Mouse (Mus musculus) hindbrain, embryonic 12.5 days (tissue): ENCODE results near the gene Cbx3. TPM values are rescaled to one million over a fixed set of nuclear protein-coding genes. Genes with fewer than 3 reads are reported as not detected.

Experiments used
- ATAC-seq: fragments of 200-750 bp; cut with Nextera tagmentation; 2 replicates; pipeline ENCODE4 v1.8.0; 2017; ENCODE audit warnings: moderate TSS enrichment; ENCODE audit not compliant: low FRiP score
- H3K27ac ChIP-seq: fragments of 300-500 bp; sonication (generic); 2 replicates; pipeline ENCODE4 v1.5.1; 2016; ENCODE audit warnings: mild to moderate bottlenecking
- H3K27me3 ChIP-seq: fragments of 300-500 bp; sonication (generic); 2 replicates; pipeline ENCODE4 v1.6.1; 2016; ENCODE audit warnings: mild to moderate bottlenecking
- H3K36me3 ChIP-seq: fragments of 300-500 bp; sonication (generic); 2 replicates; pipeline ENCODE4 v1.6.1; 2016; ENCODE audit warnings: mild to moderate bottlenecking
- H3K4me1 ChIP-seq: fragments of 300-500 bp; sonication (generic); 2 replicates; pipeline ENCODE4 v1.6.1; 2016
- H3K4me2 ChIP-seq: fragments of 300-500 bp; sonication (generic); replicated peaks from 2 replicates; pipeline ENCODE4 v1.6.1; 2016; ENCODE audit warnings: mild to moderate bottlenecking
- H3K4me3 ChIP-seq: fragments of 300-500 bp; sonication (generic); 2 replicates; pipeline ENCODE4 v1.5.1; 2016; ENCODE audit warnings: mild to moderate bottlenecking
- H3K9ac ChIP-seq: fragments of 300-500 bp; sonication (generic); 2 replicates; pipeline ENCODE4 v1.6.1; 2016; ENCODE audit warnings: mild to moderate bottlenecking, moderate library complexity
- H3K9me3 ChIP-seq: fragments of 300-500 bp; sonication (generic); replicated peaks from 2 replicates; pipeline ENCODE4 v1.6.1; 2016; ENCODE audit warnings: mild to moderate bottlenecking
- WGBS: fragments of 180-500 bp; shearing (Covaris S2); methylation state at CpG from one replicate; pipeline ENCODE4 v1.1.7; 2016; 5-methylcytosine and 5-hydroxymethylcytosine counted together
- polyA plus RNA-seq: library from polyadenylated mRNA; unstranded; fragments of >200 nt; fragmentation: Nextera tagmentation; extraction: Ambion mirVana; gene quantifications from 2 replicates; pipeline ENCODE4 v1.2.1, GENCODE M21; 2016

Gene Cbx3
- polyA plus RNA-seq, 1 experiment from 2014 or later: 559 TPM

GRCm38 (mm10) chr6:51510094-51510493 is 39.9 kb downstream of the Cbx3 start:
- Histone ChIP-seq H3K4me1 (no peaks in the 10 kb centered on the region), H3K9ac (no peak overlapping the region), H3K4me3 (no peak overlapping the region), H3K9me3 (no peaks in the 10 kb centered on the region), H3K36me3 (no peaks in the 10 kb centered on the region), H3K4me2 (no peak overlapping the region), H3K27me3 (no peaks in the 10 kb centered on the region), H3K27ac (no peak overlapping the region)
- no peak for ATAC-seq
- 33% methylated on average over 5 of the region's 5 CpGs for WGBS

- no peak overlapping the region for H3K4me3 ChIP-seq
- no peak overlapping the region for H3K9ac ChIP-seq
- no peaks in the 10 kb centered on the region for H3K4me1 ChIP-seq
- H3K36me3 ChIP-seq: no peaks in the 10 kb centered on the region
- H3K27me3 ChIP-seq: no peaks in the 10 kb centered on the region
- no peak overlapping the region for H3K4me2 ChIP-seq
- no peaks in the 10 kb centered on the region for H3K9me3 ChIP-seq
- ATAC-seq: no peak
- H3K27ac ChIP-seq: no peak overlapping the region
- 52% methylated on average over 1 of the region's 1 CpGs for WGBS
Measured at GRCm38 (mm10) chr6:51510946-51511345, 40.8 kb downstream of the Cbx3 start.

GRCm38 (mm10) chr6:51513745-51514144 is 43.6 kb downstream of the Cbx3 start:
- H3K27me3 ChIP-seq: no peaks in the 10 kb centered on the region
- H3K4me1 ChIP-seq: no peaks in the 10 kb centered on the region
- WGBS: 78% methylated on average over 3 of the region's 3 CpGs
- no peak overlapping the region for H3K9ac ChIP-seq
- H3K27ac ChIP-seq: no peak overlapping the region
- H3K4me2 ChIP-seq: no peak overlapping the region
- no peaks in the 10 kb centered on the region for H3K36me3 ChIP-seq
- H3K4me3 ChIP-seq: no peak overlapping the region
- no peak for ATAC-seq
- no peaks in the 10 kb centered on the region for H3K9me3 ChIP-seq

- WGBS: 94% methylated on average over 7 of the region's 7 CpGs
- H3K4me3 ChIP-seq: no peak overlapping the region
- no peak overlapping the region for H3K4me2 ChIP-seq
- H3K9ac ChIP-seq: no peak overlapping the region
- no peaks in the 10 kb centered on the region for H3K36me3 ChIP-seq
- no peaks in the 10 kb centered on the region for H3K4me1 ChIP-seq
- no peaks in the 10 kb centered on the region for H3K27me3 ChIP-seq
- H3K9me3 ChIP-seq: no peaks in the 10 kb centered on the region
- H3K27ac ChIP-seq: no peak overlapping the region
- ATAC-seq: no peak
Measured at GRCm38 (mm10) chr6:51514860-51515259, 44.7 kb downstream of the Cbx3 start.

DNA sequence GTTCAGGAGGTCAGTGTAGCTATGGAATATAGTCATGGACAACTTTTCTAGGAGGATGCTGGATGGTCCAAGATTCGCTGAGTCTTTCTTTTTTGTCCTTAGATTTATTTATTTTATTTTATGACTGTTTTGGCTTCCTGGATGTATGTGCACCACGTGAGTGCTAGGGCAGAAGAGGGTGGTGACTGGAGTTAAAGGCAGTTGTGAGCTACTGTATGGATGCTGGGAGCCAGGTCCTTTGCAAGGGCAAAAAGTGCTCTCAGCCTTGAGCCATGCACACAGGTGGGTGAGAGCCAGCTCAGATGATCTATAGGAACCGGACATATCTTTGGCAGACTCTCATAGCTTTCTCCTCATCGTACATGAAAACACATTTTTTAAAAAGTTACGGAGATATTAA is 53.1 kb downstream of the Cbx3 start:
- ATAC-seq: no peak
- Histone ChIP-seq H3K4me1 (peaks cover 10% of the 10 kb centered on the region), H3K4me3 (peak overlapping the region; percentile 69), H3K9ac (no peak overlapping the region), H3K36me3 (no peaks in the 10 kb centered on the region), H3K27ac (no peak overlapping the region), H3K4me2 (peak overlapping the region; percentile 69), H3K27me3 (no peaks in the 10 kb centered on the region), H3K9me3 (no peaks in the 10 kb centered on the region)
- WGBS: 22% methylated on average over 5 of the region's 5 CpGs

GRCm38 (mm10) chr6:51523807-51524320 is 53.7 kb downstream of the Cbx3 start, which contains the start of gene Snx10:
Gene Snx10, plus strand, starts transcription at chr6:51523901.
- H3K4me3 ChIP-seq: peak within 1 kb of the TSS; percentile 69
- H3K27ac ChIP-seq: peak within 1 kb of the TSS; percentile 72
- H3K4me2 ChIP-seq: peak within 1 kb of the TSS; percentile 69
- H3K4me1 ChIP-seq: peaks cover 12% of the 10 kb centered on the region
- peak; percentile 67 for ATAC-seq
- WGBS: under 1% methylated on average over 46 of the region's 47 CpGs
- no peaks in the 10 kb centered on the region for H3K27me3 ChIP-seq
- no peaks in the 10 kb centered on the region for H3K36me3 ChIP-seq
- peak within 1 kb of the TSS; percentile 71 for H3K9ac ChIP-seq
- H3K9me3 ChIP-seq: no peaks in the 10 kb centered on the region

GRCm38 (mm10) chr6:51524321-51524931 is 54.3 kb downstream of the Cbx3 start:
- H3K27ac ChIP-seq: peak overlapping the region; percentile 72; the same call in 1 of the 2 replicates
- peak; percentile 68 for ATAC-seq
- H3K27me3 ChIP-seq: no peaks in the 10 kb centered on the region
- H3K4me3 ChIP-seq: peak overlapping the region; percentile 69
- WGBS: 1% methylated on average over 21 of the region's 21 CpGs
- H3K36me3 ChIP-seq: no peaks in the 10 kb centered on the region
- no peaks in the 10 kb centered on the region for H3K9me3 ChIP-seq
- peak overlapping the region; percentile 69 for H3K4me2 ChIP-seq
- peak overlapping the region; percentile 71 for H3K9ac ChIP-seq
- peaks cover 16% of the 10 kb centered on the region for H3K4me1 ChIP-seq

GRCm38 (mm10) chr6:51525001-51525400 is 54.8 kb downstream of the Cbx3 start:
- H3K27me3 ChIP-seq: no peaks in the 10 kb centered on the region
- H3K4me1 ChIP-seq: peaks cover 22% of the 10 kb centered on the region
- ATAC-seq: peak; percentile 50
- 46% methylated on average over 5 of the region's 5 CpGs for WGBS
- H3K4me2 ChIP-seq: peak overlapping the region; percentile 69
- no peaks in the 10 kb centered on the region for H3K9me3 ChIP-seq
- H3K9ac ChIP-seq: peak overlapping the region; percentile 71
- peak overlapping the region; percentile 69 for H3K4me3 ChIP-seq
- H3K27ac ChIP-seq: 0 out of 2 replicates have a peak overlapping the region, but pooled peaks have one; percentile 40
- H3K36me3 ChIP-seq: no peaks in the 10 kb centered on the region

DNA sequence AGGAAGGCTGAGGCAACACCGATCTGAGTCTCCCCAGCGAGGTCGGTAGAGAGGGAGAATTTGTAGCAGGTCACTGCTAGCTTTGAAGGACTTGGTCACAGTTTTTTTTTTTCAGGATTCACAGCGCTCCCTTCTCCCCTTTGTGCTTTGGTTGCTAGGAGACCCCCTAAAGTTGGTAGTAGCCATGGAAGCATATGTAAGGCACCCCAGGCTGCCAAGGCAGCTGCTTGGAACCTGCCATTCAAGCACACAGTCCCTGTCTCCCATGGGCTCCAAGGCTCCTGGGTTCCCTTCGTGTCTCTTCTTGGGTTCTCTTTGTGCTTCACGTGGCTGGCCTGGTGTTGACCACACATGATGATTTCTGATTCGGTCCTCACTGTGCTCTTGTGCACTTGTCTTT is 59.3 kb downstream of the Cbx3 start:
- Histone ChIP-seq H3K36me3 (no peaks in the 10 kb centered on the region), H3K9ac (no peak overlapping the region), H3K9me3 (no peaks in the 10 kb centered on the region; the same call in 1 of the 2 replicates), H3K4me2 (no peak overlapping the region), H3K4me3 (no peak overlapping the region), H3K27ac (peak overlapping the region; percentile 60), H3K27me3 (no peaks in the 10 kb centered on the region), H3K4me1 (peaks cover 19% of the 10 kb centered on the region)
- ATAC-seq: 0 out of 2 replicates have a peak, but pooled peaks have one; percentile 33
- WGBS: 27% methylated on average over 7 of the region's 7 CpGs

Other genes starting within 250 kb of the Cbx3 start
- gene Nfe2l3, start 37.7 kb upstream of the Cbx3 start, polyA plus RNA-seq: 3.8 and 4.5 TPM in 2 replicates
- gene Hnrnpa2b1, start 466 bp upstream of the Cbx3 start, polyA plus RNA-seq: 2,304 and 2,598 TPM in 2 replicates
- 39.7 and 43.1 TPM in 2 replicates for gene Snx10, start 53.5 kb downstream of the Cbx3 start, polyA plus RNA-seq